Mouse (Mus musculus) naive thymus-derived CD4-positive, alpha-beta T cell, adult 2 months (primary cell): Measurements from ENCODE around the gene Efhc1.
A peak's percentile ranks its signal among the peaks of the same experiment; 100 is the strongest.

Source experiments
- DNase-seq: peaks from one replicate; pipeline ENCODE4 v3.0.0-alpha.2; 2011; ENCODE audit warnings: low read depth

The Efhc1 gene

DNA sequence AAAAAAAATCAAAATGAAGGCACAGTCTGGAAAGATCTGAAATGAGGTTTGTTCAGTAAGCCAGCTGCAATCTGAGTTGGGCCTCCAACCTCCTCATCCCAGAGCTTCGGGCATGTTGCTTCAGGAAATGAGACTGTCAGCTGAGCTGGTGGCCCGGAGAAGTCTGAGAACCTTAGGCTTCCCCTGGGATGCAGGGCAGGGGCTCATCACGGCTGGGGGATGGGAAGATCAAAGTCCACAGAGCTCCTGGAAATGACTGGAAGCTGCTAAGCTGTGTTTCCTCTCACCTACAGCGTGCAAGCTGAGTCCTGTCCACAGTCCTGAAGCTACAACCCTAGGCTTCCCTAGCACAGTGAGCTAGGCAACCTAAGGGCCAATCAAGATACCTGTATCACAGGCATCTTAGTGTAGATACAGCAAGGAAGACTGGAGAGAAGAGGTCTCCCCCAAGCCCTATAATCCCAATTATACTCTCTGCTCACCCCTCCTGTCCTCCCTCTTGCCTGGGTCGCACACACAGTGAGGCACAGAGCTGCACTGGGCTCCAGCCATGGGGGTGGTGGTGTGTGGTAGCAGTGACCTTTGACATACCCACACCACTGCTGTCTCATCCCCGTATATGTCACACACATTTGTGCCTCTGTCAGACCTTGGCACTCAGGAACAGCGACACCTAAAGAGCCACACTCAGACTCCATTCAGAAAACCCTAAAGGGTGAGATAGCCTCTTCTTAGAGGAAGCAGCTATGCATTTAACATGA is 56.7 kb downstream of the Efhc1 start:
- no peak for DNase-seq

DNA sequence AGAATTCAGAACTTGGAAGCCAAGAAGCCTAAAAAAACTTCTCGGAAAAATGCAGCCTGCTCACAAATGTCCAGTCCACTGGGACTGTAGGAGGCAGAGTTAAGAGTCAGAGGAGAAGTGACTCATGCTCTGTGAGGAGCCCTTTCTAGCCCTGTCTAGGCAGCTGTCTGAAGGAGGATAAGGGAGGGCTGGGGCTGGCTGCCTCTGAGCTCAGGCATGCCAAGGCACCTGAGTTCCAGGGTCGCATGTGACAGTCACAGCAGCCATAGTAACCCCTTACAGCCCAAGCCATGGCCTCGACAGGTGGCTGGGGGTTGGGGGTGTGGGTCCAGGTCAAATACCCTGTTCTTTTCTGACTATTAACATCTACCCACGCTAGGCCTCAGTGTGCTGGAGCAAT is 57.5 kb downstream of the Efhc1 start:
- no peak for DNase-seq

DNA sequence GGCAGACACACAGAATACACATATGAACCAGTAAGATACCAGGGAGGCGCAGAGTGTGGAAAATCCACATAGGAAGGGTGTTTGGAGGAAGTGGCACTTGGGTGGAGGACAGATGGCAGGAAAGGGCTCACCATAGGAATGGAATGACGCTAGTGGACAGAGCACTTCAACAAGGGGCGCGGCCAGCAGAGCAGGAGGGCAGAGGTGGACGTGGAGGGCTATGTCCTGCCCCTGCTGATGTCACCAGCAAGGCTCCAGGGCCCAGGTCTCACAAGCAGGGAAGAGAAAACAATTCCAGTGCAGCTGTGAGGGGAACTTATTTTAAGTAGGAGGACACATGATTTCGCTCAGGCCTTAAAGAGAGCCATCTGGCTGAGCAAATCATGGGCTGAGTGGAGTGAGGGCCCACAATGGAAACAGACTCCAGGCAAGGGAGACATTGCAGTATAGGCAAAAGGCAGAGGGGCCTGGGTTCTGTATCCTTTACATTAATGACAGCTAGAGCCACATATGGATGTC is 58.9 kb downstream of the Efhc1 start:
- no peak for DNase-seq

DNA sequence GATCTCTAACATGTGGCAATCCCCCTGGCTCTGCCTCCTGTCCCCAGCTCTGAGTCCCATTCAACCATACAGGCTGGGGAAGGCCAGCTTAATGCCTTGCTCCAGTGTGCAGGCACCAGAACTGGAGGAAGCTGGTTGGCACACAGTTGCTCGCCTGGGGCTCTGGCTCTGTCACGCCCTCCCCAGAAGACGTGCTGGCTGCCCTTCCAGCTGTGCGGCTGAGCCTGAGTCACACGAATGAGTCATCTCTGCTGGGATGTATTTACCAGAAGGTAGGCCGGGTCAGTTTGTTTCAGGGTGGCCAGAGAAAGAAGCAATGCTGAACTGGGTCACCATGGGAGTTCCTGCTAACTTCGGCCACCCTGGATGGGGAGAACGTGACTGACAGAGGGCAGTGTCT is 63.0 kb downstream of the Efhc1 start:
- DNase-seq = no peak

DNA sequence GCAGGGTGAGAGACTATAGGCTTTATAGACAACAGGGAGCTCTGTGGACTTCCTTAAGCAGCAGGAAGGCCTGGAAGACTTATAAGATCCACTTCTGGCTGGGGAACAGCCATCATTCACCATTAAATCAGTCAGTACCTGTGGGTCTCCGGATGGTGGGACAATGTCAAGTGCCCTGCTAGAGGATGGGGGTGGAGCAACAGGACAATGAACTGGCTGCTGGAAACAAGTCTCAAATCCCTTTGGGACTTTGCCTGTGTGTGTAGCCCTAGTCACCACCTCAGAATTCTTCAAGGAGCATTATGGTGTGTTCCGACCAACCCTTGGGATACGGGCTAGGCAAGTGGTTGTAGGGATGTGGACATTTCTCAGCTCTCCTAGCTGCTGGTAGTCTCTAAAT is 71.7 kb downstream of the Efhc1 start:
- DNase-seq = no peak

DNA sequence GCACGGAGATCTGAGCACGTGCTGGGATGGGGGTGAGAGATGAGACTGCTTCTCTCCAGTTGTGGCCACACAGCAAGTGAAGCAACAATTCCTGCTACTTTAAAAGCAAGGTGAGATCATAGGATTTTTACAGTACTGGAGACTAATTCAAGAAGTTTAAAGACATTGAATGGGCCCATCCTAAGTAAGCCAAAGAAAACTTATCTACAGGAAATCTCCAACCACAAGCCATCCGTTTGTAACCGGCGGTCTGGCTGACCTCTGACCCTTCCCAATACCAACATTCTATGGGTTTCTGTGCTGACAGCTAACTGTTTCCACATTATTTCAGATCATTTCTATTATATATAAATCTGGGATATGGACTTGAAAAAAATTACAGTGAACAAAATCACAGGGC is 73.8 kb downstream of the Efhc1 start:
- DNase-seq = no peak

DNA sequence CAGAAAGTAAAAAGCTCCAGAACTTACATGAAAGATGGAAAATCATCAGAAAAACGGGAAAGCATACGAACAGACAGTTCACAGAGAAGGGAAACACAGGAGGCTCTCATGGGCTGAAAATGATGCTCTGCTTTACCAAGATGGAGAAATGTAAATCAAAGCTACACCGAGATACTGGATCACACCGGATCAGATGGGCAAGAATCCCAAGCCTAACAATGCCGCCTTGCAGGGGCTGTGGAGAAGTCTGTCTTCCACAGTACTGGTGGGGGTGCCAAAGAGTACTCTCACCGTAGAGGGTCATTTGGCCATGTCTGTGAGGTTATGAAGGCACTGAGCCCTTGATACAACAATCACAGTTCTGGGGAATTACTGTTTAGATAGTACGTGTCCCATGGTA is 75.1 kb downstream of the Efhc1 start:
- no peak for DNase-seq

DNA sequence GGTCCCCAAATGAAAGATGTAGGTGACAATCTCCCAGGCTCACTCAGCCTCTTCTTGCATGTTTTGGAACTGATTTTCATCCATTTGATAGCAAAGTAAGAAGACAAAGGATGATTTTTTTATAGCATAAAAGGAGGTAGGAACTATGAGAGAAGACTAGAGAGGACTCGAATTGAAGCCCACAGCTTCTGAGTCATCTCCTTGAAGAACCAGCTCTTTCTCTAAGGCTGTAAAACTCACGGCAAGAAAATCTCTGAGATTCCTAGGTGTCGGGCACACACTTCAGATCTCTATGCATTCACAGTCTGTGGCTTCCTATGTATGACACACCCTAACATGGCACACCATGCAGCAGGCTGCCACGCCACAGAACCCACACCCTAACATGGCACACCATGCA is 77.6 kb downstream of the Efhc1 start:
- DNase-seq = peak; percentile 19

DNA sequence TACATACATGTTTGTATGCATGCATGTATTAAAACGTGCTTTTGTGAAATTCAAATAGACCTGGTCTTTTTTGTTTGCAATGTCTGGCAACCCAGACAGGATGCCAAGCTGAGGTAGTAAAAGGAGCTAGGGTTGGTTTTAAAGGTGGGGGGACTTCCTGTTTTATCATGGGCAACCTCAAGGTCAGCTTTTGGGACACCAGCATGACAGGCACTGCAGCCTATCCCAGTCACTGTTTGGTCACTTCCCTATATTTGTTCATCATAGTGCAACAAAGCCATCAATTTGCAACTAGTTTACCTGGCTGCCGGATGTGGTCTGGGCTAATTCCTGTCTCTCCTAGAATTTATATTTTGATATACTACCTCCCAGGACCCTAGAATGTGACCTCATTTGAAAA is 80.2 kb downstream of the Efhc1 start:
- no peak for DNase-seq

DNA sequence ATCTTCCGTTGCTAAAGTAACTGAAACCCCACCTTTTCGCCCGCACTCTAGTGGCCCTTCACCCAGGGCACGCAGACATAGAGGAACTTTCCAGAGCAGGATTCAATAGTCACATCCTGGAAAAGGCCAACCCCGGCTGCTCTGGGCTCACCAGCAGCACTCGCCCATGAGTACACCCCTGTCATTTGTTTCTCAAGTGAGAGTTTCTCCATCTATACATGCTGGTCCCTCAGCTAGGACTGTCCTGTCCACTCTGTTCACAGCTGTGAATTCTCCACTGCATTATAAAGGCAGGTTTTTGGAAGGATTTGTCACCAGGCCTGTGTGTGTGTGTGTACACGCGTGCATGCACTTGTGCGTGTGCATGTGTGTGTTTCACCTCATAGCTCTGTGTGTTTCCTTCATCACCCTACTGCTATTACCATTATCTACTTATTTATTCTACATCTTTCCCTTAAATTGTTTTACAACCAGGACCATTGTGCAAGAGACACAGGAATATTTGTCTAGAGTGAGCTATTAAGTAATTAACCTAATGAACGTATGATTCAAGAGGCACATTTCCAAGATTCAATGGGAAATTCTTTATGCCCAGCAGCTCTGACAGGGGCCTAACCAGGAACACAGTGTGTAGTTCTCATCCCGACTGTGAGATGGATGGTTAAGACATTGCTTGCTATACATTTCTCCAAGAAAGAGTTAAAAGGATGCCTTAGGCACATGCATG is 81.8 kb downstream of the Efhc1 start:
- no peak for DNase-seq

DNA sequence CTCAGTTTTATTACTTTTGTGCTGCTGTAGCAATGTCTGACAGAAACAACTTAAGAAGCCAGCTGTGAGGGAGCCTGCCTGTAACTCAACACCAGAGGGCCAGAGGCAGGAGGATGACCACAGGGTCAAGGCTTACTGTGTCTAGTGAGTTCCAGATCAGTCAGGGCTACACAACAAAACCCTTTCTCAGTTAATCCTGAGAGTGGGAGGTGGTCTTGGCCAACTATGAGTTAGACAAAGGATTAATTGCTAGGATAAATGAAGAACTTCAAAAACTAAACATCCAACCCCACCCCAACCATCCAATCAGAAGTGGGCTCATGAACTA is 82.3 kb downstream of the Efhc1 start:
- DNase-seq = no peak

DNA sequence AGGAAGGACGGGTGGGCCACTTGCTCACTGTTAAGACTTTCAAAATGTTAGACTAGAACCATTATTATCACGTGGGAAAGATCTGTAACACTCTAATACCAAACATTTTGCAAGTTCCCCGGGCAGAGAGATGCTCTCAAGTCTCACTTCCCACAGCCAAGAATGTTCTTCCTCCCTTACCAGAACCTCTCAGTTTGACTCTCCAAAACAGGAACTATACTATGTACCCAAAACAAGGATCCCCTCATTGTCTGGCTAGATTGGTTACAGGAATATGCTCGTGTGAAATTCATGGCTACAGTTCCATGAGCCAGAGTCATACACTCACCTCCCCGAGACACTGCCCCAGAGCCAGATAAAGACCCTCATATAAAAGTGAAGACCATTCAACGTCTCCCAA is 84.5 kb downstream of the Efhc1 start:
- no peak for DNase-seq

DNA sequence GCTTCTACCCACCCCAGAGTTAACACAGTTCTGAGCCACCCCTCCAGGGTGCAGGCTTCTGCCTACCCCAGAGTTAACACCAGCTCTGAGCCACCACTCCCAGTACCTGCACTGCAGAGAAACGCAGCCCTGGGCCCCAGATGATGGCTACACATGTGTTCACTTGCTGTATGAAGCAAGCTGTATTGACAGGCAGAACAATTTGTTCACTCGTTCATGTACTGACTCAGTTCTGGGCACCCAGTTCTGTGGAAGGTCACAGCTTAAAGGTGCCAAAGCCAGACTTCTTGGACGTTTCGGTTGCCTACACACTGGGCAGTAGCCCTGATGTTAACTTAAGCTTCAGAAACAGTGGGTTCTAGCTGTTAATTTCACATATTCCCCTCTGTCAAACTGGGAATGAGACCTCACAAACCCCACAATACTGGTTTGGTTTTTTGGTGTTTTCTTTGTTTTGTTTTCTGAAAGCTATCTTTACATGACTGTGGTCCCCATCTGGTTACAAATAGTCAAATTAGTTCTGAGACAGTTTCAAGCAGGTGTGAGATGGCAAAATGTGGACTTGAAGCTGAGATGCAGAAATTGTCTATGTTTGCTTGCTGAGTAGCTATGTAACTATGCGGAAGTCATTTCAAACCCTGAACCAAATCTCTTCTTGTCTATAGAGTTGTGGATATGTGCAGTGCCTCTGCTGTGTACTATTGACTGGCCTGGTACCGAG is 86.6 kb downstream of the Efhc1 start:
- no peak for DNase-seq

DNA sequence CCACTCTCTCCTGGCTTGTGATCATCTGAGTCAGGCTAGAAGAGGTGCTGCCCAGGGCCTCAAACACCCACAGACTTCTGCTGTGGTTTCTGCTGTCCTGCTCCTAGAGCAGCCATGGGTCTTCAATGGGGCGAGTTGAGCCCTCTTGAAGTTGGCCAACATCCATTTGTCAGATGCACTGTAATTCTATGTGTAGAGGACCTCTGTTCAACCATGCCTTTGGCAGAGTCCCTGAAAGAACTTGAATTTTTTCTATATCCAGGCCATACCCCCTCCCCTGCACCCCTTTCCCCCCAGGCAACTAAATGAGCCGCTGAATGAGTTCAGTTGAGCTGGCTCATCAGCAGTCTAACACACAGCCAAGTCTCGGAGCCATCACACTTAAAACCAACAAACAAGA is 88.1 kb downstream of the Efhc1 start:
- no peak for DNase-seq

DNA sequence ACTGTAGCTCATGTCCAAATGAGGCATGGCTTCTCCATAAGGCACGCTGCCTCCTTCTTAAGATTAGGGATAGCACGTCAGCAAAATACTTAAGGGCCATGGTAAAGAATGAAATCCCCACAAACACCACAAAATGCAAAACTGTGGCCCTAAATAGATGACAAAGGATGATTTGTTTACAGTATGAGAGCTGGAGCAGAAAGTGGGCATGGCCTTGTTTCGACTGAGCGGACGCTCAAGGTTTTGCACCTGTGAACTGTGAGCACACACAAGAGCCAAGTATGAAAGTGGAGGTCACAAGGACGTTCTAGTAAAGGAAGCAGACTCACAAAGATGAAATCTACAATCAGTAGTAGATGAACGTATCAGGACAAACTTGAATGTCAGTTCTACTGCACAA is 88.7 kb downstream of the Efhc1 start:
- DNase-seq = no peak
